Mouse (Mus musculus) ES-E14 (cell line): ENCODE results near the gene Lhfpl2. TPM values are rescaled to one million over a fixed set of nuclear protein-coding genes. Genes with fewer than 3 reads are reported as not detected.

Experiments used
- DNase-seq: peaks from one replicate; pipeline ENCODE4 v3.0.0-alpha.2; 2013; ENCODE audit warnings: low read depth, low spot score
- H3K27ac ChIP-seq: 2 replicates; pipeline ENCODE4 v1.5.1; 2012; ENCODE audit warnings: low read depth, mild to moderate bottlenecking, low read length, moderate library complexity, mixed read lengths; ENCODE audit not compliant: poor library complexity, insufficient read depth, severe bottlenecking
- H3K36me3 ChIP-seq: 2 replicates; pipeline ENCODE4 v1.6.1; 2012; ENCODE audit warnings: mild to moderate bottlenecking, low read length, moderate library complexity, mixed read lengths; ENCODE audit not compliant: control insufficient read depth, poor library complexity, insufficient read depth, severe bottlenecking
- H3K4me1 ChIP-seq, 2 experiments: fragments of 150-350 bp in 1 of 2; sonication (generic) in 1 of 2; 2 replicates each; pipeline ENCODE4 v1.6.1; 2012; ENCODE audit warnings: low read length in 2 of 2, mild to moderate bottlenecking in 1 of 2, mixed read lengths in 1 of 2; ENCODE audit not compliant: control insufficient read depth in 2 of 2, insufficient read depth in 2 of 2, poor library complexity in 1 of 2
- H3K4me3 ChIP-seq, 2 experiments: fragments of 150-350 bp in 1 of 2; sonication (generic) in 1 of 2; 2 replicates each; pipeline ENCODE4 v1.5.1; 2012; ENCODE audit warnings: low read length in 2 of 2, low read depth in 1 of 2, mild to moderate bottlenecking in 1 of 2, mixed read lengths in 1 of 2; ENCODE audit not compliant: insufficient read depth in 1 of 2, poor library complexity in 1 of 2, severe bottlenecking in 1 of 2
- H3K9ac ChIP-seq: 2 replicates; pipeline ENCODE4 v1.6.1; 2012; ENCODE audit warnings: low read depth, mild to moderate bottlenecking, low read length, mixed read lengths; ENCODE audit not compliant: poor library complexity, insufficient read depth, severe bottlenecking
- H3K9me3 ChIP-seq: fragments of 150-350 bp; sonication (generic); 2 replicates; pipeline ENCODE4 v1.6.1; 2012; ENCODE audit warnings: low read depth, mild to moderate bottlenecking, low read length; ENCODE audit not compliant: control insufficient read depth, insufficient read depth
- CHD2 ChIP-seq: IDR thresholded peaks from 2 replicates; pipeline ENCODE4 v1.6.1; 2014; ENCODE audit warnings: mild to moderate bottlenecking, low read depth, low read length, inconsistent platforms
- HCFC1 ChIP-seq: IDR thresholded peaks from 2 replicates; pipeline ENCODE4 v1.6.1; 2012; ENCODE audit warnings: low read length, inconsistent platforms, borderline replicate concordance; ENCODE audit not compliant: insufficient read depth
- MAFK ChIP-seq: IDR thresholded peaks from 2 replicates; pipeline ENCODE4 v1.6.1; 2014; ENCODE audit warnings: mild to moderate bottlenecking, low read depth, low read length, inconsistent platforms; ENCODE audit not compliant: insufficient read depth
- ZC3H11A ChIP-seq: IDR thresholded peaks from 2 replicates; pipeline ENCODE4 v1.6.1; 2012; ENCODE audit warnings: low read depth, mild to moderate bottlenecking, inconsistent platforms, low read length, borderline replicate concordance
- ZNF384 ChIP-seq: IDR thresholded peaks from 2 replicates; pipeline ENCODE4 v1.6.1; 2012; ENCODE audit warnings: low read depth, low read length, inconsistent platforms
- in situ Hi-C, 2 experiments: fragments of 600-800 bp; cut with MboI; formaldehyde crosslinking; loops; one replicate each; pipeline ENCODE4 v1.15.1; 2025; ENCODE audit warnings: low sequenced_read_pairs in 2 of 2, inconsistent platforms in 1 of 2; ENCODE audit not compliant: unreplicated experiment in 2 of 2
- total RNA-seq: library from RNA; depleted of rRNA; stranded (reverse); fragments of 300-350 nt; gene quantifications from 2 replicates; pipeline ENCODE4 v1.2.3, GENCODE M21; 2012

Gene Lhfpl2
- total RNA-seq, 1 experiment = 8.8 TPM

DNA sequence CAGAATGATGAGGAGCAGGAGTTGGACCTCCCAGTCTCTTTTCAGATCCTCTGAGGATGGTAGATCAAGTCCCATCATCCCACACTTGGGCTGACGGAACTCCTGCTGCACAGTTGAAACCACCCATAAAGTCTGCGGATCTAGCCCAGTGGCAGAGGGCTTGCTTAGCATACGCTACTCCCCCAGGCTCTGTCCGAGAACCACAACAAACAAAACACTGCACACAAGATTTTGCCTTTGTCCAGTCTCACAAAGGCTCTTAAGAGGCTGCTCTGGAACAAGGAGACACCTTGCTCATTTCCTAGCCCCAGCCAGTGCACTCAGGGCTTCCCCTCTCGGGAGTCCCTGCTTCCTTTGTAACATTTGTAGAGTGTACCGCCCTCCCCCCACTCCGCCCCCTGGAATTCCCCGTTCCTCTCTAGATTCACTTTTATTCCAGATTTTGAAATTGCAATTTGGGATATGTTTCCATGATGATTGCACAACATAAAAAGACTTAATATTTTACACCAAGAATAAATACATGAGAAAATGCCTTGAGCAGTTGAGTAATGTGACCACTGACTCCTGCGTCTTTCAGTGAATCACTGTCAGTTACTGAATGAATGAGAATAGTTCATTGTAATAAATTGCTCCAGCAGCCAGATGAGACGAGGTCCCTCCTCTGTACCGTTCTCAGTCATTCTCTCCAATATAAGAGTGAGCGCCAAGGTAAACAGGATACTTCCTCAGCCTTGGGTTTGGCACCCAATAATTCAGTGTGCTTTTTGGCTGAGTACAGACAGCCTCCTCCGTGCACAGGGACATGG, 74.8 kb downstream of the Lhfpl2 start:
- no peak overlapping the region for H3K4me3 ChIP-seq
- H3K36me3 ChIP-seq = no peaks in the 10 kb centered on the region
- no peaks in the 10 kb centered on the region for H3K4me1 ChIP-seq
- no peak for TF ChIP-seq HCFC1
- no peak for TF ChIP-seq CHD2
- TF ChIP-seq MAFK = no peak
- no peak for TF ChIP-seq ZNF384
- no peak for TF ChIP-seq ZC3H11A
- in situ Hi-C loops = no loop called here
- H3K27ac ChIP-seq = no peak overlapping the region
- no peak overlapping the region for H3K9ac ChIP-seq
- no peak for DNase-seq
- H3K9me3 ChIP-seq = no peaks in the 10 kb centered on the region

DNA sequence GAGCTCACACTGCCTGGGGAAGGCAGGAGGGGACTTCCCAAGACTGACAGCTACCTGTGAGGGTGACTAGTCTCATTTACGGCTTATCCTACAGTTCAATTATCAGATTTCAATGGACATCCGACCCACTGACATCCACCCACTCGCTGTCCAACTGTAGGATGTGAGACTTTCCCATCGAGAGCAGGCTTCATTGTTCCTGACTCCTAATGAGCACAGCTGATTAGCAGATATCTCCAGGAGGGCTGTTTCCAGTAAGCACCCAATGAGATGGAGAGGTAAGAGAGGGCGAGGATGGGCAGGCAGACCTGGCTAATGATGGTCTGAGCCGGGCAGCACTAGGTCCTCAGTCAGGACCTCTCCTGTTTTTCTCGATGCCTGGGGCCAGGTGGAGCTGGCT, 77.0 kb downstream of the Lhfpl2 start:
- H3K4me1 ChIP-seq = no peaks in the 10 kb centered on the region
- H3K9ac ChIP-seq = no peak overlapping the region
- H3K4me3 ChIP-seq = no peak overlapping the region
- no peaks in the 10 kb centered on the region for H3K36me3 ChIP-seq
- H3K27ac ChIP-seq = no peak overlapping the region
- TF ChIP-seq ZNF384 = no peak
- no peak for TF ChIP-seq MAFK
- no peak for TF ChIP-seq HCFC1
- no peak for TF ChIP-seq ZC3H11A
- no peak for TF ChIP-seq CHD2
- in situ Hi-C loops = no loop called here
- DNase-seq = no peak
- no peaks in the 10 kb centered on the region for H3K9me3 ChIP-seq

DNA sequence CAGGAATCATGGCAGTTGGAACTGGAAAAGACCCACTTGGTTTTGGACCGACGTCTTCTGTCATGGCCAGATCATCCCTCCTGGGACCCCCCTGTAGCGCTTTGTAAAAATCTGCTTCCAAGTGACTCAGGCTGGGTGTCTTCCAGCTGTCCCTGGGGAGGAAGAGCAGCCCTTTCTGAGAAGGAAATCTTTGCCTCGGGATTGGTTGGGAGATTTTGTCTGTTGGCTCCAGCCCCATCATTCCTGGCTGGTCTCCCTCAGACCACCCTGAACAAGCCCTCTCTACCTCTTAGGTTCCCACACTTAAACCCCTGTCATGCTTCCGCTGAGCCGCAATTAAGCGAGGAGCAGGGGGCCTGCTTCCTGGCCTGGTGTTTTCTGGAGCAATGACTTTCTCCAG, 77.6 kb downstream of the Lhfpl2 start:
- H3K9ac ChIP-seq = no peak overlapping the region
- TF ChIP-seq ZC3H11A (no peak), CHD2 (no peak), ZNF384 (no peak), MAFK (no peak), HCFC1 (no peak)
- no peak for DNase-seq
- no peaks in the 10 kb centered on the region for H3K36me3 ChIP-seq
- in situ Hi-C loops = no loop called here
- H3K4me1 ChIP-seq = no peaks in the 10 kb centered on the region
- H3K9me3 ChIP-seq = no peaks in the 10 kb centered on the region
- no peak overlapping the region for H3K4me3 ChIP-seq
- no peak overlapping the region for H3K27ac ChIP-seq

DNA sequence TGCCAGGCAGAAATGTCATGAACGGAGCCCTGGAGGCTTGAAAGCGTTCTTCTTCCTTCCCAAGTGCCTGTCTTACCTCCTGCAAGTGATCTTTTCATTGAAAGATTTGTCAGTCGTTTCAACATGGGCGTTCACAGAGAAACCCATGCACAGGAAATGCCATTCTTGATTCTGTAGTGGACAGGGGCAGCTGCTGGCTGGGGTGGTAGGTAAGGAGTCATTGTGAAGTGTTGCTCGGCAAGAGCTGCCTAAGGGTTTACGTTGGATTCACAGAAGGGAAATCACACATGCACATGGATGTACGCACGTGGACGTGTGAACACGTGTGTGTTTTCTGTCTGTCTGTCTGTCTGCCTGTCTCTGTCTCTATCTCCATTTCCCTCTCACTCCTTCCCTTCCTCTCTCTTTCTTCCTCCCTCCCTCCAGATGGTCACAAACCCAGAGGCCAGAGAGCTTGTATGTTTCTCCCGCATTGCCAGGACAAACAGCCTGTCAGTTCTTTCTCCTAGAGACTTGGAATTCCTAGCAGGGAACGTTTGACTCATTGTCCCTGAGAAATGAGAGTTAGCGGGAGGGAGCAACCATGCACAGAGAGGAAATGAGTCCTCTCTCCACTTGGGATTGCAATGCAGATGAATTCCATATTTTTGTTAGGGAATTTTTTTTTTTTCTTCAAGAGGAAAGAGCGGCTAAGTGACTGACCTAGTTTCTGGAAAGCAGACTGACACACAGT, 82.3 kb downstream of the Lhfpl2 start:
- H3K4me1 ChIP-seq = peaks cover 0 to 17% of the 10 kb centered on the region in 2 experiments; a peak in 2 of 4 replicates
- H3K9me3 ChIP-seq = no peaks in the 10 kb centered on the region
- in situ Hi-C loops = no loop called here
- no peak overlapping the region for H3K27ac ChIP-seq
- TF ChIP-seq ZC3H11A (no peak), ZNF384 (no peak), MAFK (no peak), CHD2 (no peak), HCFC1 (no peak)
- no peak overlapping the region for H3K4me3 ChIP-seq
- no peak for DNase-seq
- no peak overlapping the region for H3K9ac ChIP-seq
- no peaks in the 10 kb centered on the region for H3K36me3 ChIP-seq
